Mouse (Mus musculus) cortical plate, adult 2 months (tissue): ENCODE measurements around the gene Tspoap1.

Source experiments
- CTCF ChIP-seq: fragments of 200-500 bp; IDR thresholded peaks from 2 replicates; pipeline ENCODE4 v1.5.1; 2011; ENCODE audit warnings: mild to moderate bottlenecking, control low read depth, low read length; ENCODE audit not compliant: insufficient read depth; ENCODE audit errors: extremely low read depth
- POLR2A ChIP-seq: fragments of 200-500 bp; IDR thresholded peaks from 2 replicates; pipeline ENCODE4 v1.6.1; 2011; ENCODE audit warnings: mild to moderate bottlenecking, low read length, control low read depth; ENCODE audit not compliant: insufficient read depth; ENCODE audit errors: extremely low read depth

GRCm38 (mm10) chr11:87758161-87758911, 2.0 kb upstream of the Tspoap1 start:
- TF ChIP-seq POLR2A (no peak), CTCF (no peak)
